In the genomic region with DNA sequence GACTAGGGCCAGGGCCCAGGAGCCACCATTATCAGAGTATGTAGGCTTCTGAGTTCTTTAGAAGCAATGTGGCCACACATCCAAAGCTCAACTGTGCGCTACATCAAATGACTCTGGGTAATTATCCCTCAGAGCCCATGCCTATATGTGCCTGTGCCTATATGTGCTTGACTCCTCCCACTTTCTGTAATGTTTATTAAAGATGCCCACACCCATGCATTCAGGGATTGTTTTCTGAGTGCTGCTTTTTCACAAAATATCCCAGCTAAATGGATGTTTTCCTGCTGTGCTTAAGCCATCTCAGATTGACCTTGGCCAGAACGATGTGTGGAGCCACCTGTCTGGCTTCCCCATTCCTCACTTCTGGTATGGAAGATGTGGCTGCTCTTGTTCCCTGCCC, we compare ENCODE assay signal across 34 mouse cellular contexts. TPM values are rescaled to one million over a fixed set of nuclear protein-coding genes. Genes with fewer than 3 reads are reported as not detected.
"Had no signal": no experiment of that assay in that cellular context is flagged by ENCODE, and none has a peak within 500 bp of the region (broad histone marks: within the 10 kb centered on the region; RNA-seq: fewer than 3 reads in every experiment).

No protein-coding gene starts in this region.

- H3K9ac ChIP-seq: limb, embryonic 12.5 days; limb, embryonic 13.5 days; limb, embryonic 15.5 days; liver, embryonic 12.5 days; liver, embryonic 13.5 days; liver, embryonic 14.5 days; liver, embryonic 15.5 days; liver, postnatal 0 days; lung, embryonic 14.5 days; lung, embryonic 15.5 days; midbrain, embryonic 12.5 days; midbrain, embryonic 13.5 days; midbrain, embryonic 15.5 days; neural tube, embryonic 12.5 days had no signal

- H3K4me3 ChIP-seq: limb, embryonic 10.5 days; limb, embryonic 12.5 days; limb, embryonic 13.5 days; limb, embryonic 15.5 days; liver, embryonic 12.5 days; liver, embryonic 13.5 days; liver, embryonic 15.5 days; lung, embryonic 15.5 days; megakaryocyte, embryonic 14.5 days; midbrain, embryonic 10.5 days; midbrain, embryonic 12.5 days; midbrain, embryonic 13.5 days; midbrain, embryonic 15.5 days; myocyte; neural tube, embryonic 12.5 days had no signal

- H3K27ac ChIP-seq: limb, embryonic 10.5 days; limb, embryonic 12.5 days; limb, embryonic 13.5 days; limb, embryonic 15.5 days; liver, embryonic 12.5 days; liver, embryonic 13.5 days; liver, embryonic 14.5 days; liver, embryonic 15.5 days; lung, embryonic 15.5 days; macrophage; midbrain, embryonic 10.5 days; midbrain, embryonic 12.5 days; midbrain, embryonic 13.5 days; midbrain, embryonic 15.5 days; neural tube, embryonic 12.5 days had no signal

- H3K27me3 ChIP-seq: limb, embryonic 12.5 days; limb, embryonic 13.5 days; limb, embryonic 15.5 days; liver, embryonic 12.5 days; liver, embryonic 13.5 days; liver, embryonic 15.5 days; lung, embryonic 15.5 days; megakaryocyte, embryonic 14.5 days; midbrain, embryonic 12.5 days; midbrain, embryonic 13.5 days; midbrain, embryonic 15.5 days; neural tube, embryonic 12.5 days had no signal

- H3K4me2 ChIP-seq: limb, embryonic 12.5 days; limb, embryonic 13.5 days; limb, embryonic 15.5 days; liver, embryonic 11.5 days; liver, embryonic 12.5 days; liver, embryonic 13.5 days; liver, embryonic 15.5 days; lung, embryonic 14.5 days; lung, embryonic 15.5 days; midbrain, embryonic 11.5 days; midbrain, embryonic 12.5 days; midbrain, embryonic 13.5 days; midbrain, embryonic 15.5 days; neural tube, embryonic 12.5 days had no signal

- DNase-seq: left cerebral cortex, postnatal 4 days; liver; liver, embryonic 13.5 days; liver, postnatal 0 days; lung, adult 18-20 months; lung, adult 2 months; lung, embryonic 14.5 days; lung, postnatal 10 days; lung, postnatal 14 days; lung, postnatal 36 days; lung, postnatal 4 days; midbrain, embryonic 14.5 days had no signal

- H3K9me3 ChIP-seq: limb, embryonic 10.5 days; limb, embryonic 12.5 days; limb, embryonic 13.5 days; limb, embryonic 15.5 days; liver, embryonic 12.5 days; liver, embryonic 13.5 days; liver, embryonic 15.5 days; lung, embryonic 15.5 days; megakaryocyte, embryonic 14.5 days; midbrain, embryonic 10.5 days; midbrain, embryonic 12.5 days; midbrain, embryonic 13.5 days; midbrain, embryonic 15.5 days; neural tube, embryonic 12.5 days had no signal

RNA-seq across cellular contexts. Expression of a gene that starts 10.2 kb away (rescaled TPM):
- total RNA-seq: midbrain, postnatal 0 days; monocyte, adult 5-6 weeks had no signal
- polyA plus RNA-seq: limb, embryonic 10.5 days; limb, embryonic 12.5 days; lung, postnatal 0 days; macrophage; midbrain, embryonic 12.5 days; midbrain, embryonic 14.5 days; neural tube, embryonic 11.5 days had no signal
